Mouse (Mus musculus) gastrocnemius, postnatal 4 days (tissue): Measurements from ENCODE around the gene Apol6. TPM values are rescaled to one million over a fixed set of nuclear protein-coding genes. Genes with fewer than 3 reads are reported as not detected.
"Not testable (repeated sequence)": the region's sequence is repeated elsewhere in the genome, so short reads cannot be mapped to it uniquely, and the experiment has no call there.

ENCODE experiments used
- DNase-seq, 2 experiments: peaks; one replicate each; pipeline ENCODE4 v3.0.0; 2021 to 2022; ENCODE audit warnings: low spot score in 2 of 2, mixed read lengths in 2 of 2
- total RNA-seq, 2 experiments: library from RNA; stranded (reverse); gene quantifications; 2 replicates each; pipeline ENCODE4 v1.2.3; 2021

Apol6 gene
- total RNA-seq, 2 experiments from 2014 or later = 5.9 to 7.8 TPM

GRCm38 (mm10) chr15:77029331-77029991, 15.1 kb upstream of the Apol6 start:
- DNase-seq = peak in 1 of 2 experiments; percentile 70

- no peak for DNase-seq
These were observed 13.3 kb upstream of the Apol6 start for GRCm38 (mm10) chr15:77031271-77031670.

- no peak for DNase-seq
These were observed 10.0 kb upstream of the Apol6 start for GRCm38 (mm10) chr15:77034526-77034925.

GRCm38 (mm10) chr15:77035643-77036042, 8.9 kb upstream of the Apol6 start:
- DNase-seq = no peak

- peak; percentile 74 to 88 for DNase-seq
These were observed 8.1 kb upstream of the Apol6 start for GRCm38 (mm10) chr15:77036320-77036988.

GRCm38 (mm10) chr15:77036989-77037277, 7.6 kb upstream of the Apol6 start:
- DNase-seq = no peak

- peak; percentile 60 to 79 for DNase-seq
These were observed 7.0 kb upstream of the Apol6 start for GRCm38 (mm10) chr15:77037278-77038161.

- DNase-seq = no peak
These were observed 5.3 kb upstream of the Apol6 start for GRCm38 (mm10) chr15:77039211-77039700.

GRCm38 (mm10) chr15:77040784-77041183, 3.7 kb upstream of the Apol6 start:
- no peak for DNase-seq

GRCm38 (mm10) chr15:77045609-77046008, 1.1 kb downstream of the Apol6 start:
- DNase-seq = no peak

- DNase-seq = no peak
These were observed 6.0 kb downstream of the Apol6 start, which contains the start of gene Mb for GRCm38 (mm10) chr15:77050570-77050969. Mb (minus strand) TSS chr15:77050670.

- DNase-seq = no peak
These were observed 7.6 kb downstream of the Apol6 start for GRCm38 (mm10) chr15:77052176-77052575.

GRCm38 (mm10) chr15:77053021-77053420, 8.5 kb downstream of the Apol6 start:
- DNase-seq = no peak

GRCm38 (mm10) chr15:77054611-77055175, 10.2 kb downstream of the Apol6 start:
- DNase-seq = no peak

- no peak for DNase-seq
These were observed 11.7 kb downstream of the Apol6 start for GRCm38 (mm10) chr15:77056001-77056790.

- no peak for DNase-seq
These were observed 12.2 kb downstream of the Apol6 start for GRCm38 (mm10) chr15:77056791-77057051.

GRCm38 (mm10) chr15:77058566-77058965, 14.0 kb downstream of the Apol6 start:
- no peak for DNase-seq

- not testable (repeated sequence) for DNase-seq
These were observed 14.9 kb downstream of the Apol6 start for GRCm38 (mm10) chr15:77059416-77059815.

- no peak for DNase-seq
These were observed 18.2 kb downstream of the Apol6 start for GRCm38 (mm10) chr15:77062746-77063145.

GRCm38 (mm10) chr15:77065259-77065852, 20.8 kb downstream of the Apol6 start:
- DNase-seq = no peak
